Mouse (Mus musculus) gastrocnemius, postnatal 25 days (tissue): Measurements from ENCODE around the gene Reg3a. TPM values are rescaled to one million over a fixed set of nuclear protein-coding genes. Genes with fewer than 3 reads are reported as not detected.
"Not testable (repeated sequence)": the region's sequence is repeated elsewhere in the genome, so short reads cannot be mapped to it uniquely, and the experiment has no call there.

Experiments used
- DNase-seq: peaks from one replicate; pipeline ENCODE4 v3.0.0; 2022
- long read RNA-seq, 2 experiments: library from polyadenylated mRNA; stranded (forward); transcript quantifications; one replicate each; pipeline ENCODE4 v2.0.0; 2021
- total RNA-seq, 2 experiments: library from RNA; stranded (reverse); gene quantifications; 1 replicate in 1 of 2; 2 replicates in 1 of 2; pipeline ENCODE4 v1.2.3; 2021

Reg3a gene
- total RNA-seq, result not detected
- long read RNA-seq, experiment 1, result 0 reads
- long read RNA-seq, experiment 2, result 0 reads

DNA sequence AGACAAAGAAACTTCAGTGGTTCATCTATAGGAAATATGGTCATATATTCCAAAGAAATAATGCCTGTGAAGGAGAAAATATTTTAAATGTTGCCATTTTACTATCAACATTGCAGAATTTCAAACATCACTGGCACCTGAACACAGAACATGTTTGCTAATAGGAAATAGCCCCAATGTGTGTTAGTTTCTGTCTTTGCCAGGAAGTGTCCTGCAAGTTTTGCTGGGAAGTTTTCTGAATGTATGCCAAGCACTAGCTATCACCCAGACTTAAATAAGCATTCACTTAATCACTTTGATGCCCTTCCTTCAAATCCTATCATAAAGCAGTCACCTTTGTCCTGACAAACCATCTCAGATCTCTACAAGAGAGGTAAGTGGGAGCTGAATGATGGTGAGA, at the start of gene Reg3a:
Gene Reg3a, plus strand, starts transcription at position 301 of the 400 bp plus-strand sequence.
- DNase-seq, result no peak

DNA sequence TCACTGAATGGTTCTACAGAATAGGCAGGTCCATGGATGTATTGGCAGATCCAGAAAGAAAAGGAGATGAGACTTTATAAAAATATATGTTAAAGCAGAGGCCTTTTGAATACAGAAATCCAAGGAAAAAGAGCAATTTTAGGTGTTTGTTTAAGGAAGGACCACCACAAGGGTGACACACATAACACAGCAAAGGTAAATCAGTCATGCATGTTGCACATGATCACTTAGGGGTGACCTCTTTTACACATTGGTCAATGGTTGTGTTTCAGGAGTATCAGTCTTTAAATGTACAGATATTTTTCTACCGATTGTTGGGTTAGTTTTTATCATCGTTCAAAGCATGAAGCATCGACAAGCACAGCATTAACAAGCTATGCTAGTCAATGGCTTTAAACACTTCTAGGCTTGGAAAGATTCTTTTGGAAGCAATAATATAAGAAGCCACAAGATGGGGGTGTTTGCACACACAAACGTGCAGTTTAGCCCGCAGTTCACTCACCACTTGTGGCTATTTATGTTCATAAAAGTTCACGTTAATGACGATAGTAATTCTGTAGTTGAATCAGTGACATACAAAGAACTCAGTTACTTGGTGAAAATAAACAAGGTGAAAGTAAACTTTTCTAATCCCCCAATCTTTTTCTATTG, 48.5 kb upstream of the Reg3a start:
- DNase-seq, result no peak

DNA sequence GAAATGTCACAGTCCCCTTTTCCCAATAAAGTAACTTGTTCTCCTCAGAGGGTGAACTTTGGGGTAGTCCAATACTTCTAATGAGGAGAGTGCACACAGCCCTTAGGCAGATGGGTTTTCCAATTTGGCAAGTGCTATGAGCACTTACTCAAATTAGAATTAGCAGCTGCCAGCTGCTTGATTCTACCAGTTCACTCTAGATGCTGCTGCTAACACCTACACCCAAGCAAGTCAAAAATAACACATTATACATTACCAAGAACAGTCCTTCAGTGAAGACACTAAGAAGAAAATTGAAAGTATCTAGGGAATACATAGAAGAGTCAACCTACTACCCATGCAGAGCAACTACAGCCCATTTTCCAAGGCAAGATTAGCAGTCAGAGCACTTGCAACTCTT, 40.2 kb upstream of the Reg3a start:
- DNase-seq, result no peak

DNA sequence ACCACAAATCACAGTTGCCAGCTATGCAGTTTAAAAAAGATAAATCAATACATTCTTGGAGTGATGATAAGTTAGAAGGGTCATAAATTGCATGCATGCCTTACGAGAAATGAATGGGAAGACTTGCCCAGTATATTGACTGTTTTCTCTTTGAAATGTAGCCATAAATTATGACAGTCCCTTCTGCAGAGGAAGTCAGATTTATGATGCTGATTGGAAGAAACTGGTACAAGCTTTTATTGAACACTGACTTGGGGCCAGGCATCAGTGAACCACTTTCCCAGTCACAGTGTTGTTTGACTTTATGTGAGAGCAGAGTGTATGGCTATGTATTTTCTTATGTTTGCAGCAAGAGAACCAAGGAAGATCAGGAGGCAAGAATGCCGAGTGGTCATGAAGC, 38.8 kb upstream of the Reg3a start:
- no peak for DNase-seq

DNA sequence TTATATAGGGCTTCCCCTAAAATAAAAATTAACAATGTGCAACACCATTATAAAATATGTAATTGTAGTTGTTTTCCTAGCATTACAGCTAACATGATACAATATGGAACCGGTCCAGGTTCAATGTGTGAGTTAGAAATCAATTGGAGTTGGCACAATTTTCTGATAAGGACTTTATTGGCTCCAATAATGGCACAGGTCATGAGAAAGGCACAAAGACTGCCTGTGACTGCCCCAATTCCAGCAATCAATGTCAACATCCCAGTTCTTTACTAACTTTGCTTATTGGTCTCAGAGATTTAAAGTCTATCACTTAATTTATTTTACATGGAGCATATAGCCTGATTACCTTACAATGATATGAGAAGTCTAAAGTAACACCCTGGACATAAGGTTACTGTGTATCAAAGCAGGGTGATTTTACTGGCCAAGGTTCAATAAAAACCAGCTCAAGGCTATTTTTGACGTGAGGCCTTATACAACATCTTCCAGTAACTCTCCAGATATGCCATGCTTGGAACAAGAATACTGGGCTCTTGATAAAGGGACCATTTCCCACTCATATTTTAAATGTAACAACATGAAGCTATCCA, 18.4 kb upstream of the Reg3a start:
- DNase-seq, result no peak

DNA sequence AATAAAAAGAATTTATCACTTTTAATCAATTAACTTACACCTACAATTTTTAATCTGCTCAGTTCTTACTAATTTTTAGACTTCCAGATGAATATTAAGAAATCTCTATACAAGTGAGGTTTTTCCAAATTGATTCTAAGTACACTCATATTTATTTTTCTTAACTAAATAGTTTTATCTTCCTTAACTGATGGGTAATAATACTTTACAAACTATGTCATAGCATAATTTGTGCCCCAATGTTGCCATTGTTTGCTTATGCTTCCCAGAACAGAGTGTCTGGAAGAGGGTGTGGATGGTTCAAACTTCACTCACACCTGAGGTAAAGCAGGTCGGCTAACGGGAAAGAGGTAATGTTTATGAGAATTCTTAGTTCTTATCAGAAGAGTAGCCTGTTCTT, 10.2 kb upstream of the Reg3a start, which contains the start of gene Reg3b:
Gene Reg3b, plus strand, starts transcription at position 301 of the 400 bp plus-strand sequence.
- no peak for DNase-seq

DNA sequence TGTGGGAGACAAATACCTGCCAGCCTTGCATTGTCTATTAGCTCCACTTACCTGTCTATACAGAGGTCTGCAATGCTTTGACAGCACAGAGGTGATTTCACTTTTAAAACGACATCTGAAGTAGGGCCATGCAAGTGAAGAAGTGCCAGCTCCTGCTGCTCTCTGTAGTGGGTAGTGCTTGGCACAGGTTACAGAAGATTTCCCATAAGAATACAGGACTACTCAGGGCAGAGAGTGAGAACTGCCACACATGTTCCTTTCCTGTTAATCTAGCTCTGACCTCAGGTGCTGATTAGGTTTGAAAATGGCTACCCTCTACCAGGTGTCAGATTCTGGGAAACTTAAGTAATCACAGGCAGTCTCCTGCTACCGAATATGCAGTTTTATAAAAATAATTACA, 1.7 kb upstream of the Reg3a start, which contains the start of gene Reg3d:
Gene Reg3d, minus strand, starts transcription at position 101 of the 400 bp plus-strand sequence.
- no peak for DNase-seq

DNA sequence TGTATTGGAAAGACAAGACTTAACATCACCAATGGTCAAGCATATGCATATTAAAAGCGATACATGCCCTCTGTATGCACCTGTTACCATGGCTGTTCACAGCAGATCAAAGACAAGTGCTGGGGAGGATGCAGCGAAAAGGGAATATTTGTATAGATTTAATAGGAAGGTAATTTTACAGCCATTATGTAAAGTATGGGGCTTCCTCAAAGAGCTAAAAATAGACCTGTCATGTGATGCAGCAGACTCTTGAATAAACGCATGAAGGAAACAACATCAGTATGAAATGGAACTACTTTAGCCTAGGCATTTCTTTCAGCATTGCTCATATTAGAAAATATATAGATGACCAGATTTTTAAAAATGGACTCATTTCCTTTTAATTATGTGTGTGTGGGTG, 5.1 kb downstream of the Reg3a start:
- no peak for DNase-seq

DNA sequence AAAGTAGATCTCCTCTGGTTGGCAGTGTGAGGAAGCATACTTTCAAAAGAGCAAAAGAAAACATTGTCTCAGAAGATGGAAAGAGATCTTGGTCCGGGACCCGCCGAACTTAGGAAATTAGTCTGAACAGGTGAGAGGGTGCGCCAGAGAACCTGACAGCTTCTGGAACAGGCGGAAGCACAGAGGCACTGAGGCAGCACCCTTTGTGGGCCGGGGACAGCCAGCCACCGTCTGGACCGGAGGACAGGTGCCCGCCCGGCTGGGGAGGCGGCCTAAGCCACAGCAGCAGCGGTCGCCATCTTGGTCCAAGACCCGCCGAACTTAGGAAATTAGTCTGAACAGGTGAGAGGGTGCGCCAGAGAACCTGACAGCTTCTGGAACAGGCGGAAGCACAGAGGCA, 14.8 kb downstream of the Reg3a start, which contains the start of gene Reg2:
Gene Reg2, plus strand, starts transcription at position 301 of the 400 bp plus-strand sequence.
- not testable (repeated sequence) for DNase-seq

DNA sequence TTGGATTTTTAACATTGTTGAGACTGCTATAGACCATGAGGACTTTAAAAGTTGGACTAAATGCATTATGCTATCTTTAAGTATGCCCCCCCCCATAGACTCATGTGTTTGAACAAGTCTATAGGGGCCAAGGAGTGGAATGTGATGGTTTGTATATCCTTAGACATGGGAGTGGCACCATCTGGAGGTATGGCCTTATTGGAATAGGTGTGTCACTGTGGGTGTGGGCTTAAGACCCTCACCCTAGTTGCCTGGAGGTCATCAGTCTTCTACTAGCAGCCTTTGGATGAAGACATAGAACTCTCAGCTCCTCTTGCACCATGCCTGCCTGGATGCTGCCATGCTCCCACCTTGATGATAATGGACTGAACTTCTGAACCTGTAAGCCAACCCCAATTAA, 41.9 kb downstream of the Reg3a start, which contains the start of gene Reg1:
Gene Reg1, plus strand, starts transcription at position 301 of the 400 bp plus-strand sequence.
- not testable (repeated sequence) for DNase-seq

DNA sequence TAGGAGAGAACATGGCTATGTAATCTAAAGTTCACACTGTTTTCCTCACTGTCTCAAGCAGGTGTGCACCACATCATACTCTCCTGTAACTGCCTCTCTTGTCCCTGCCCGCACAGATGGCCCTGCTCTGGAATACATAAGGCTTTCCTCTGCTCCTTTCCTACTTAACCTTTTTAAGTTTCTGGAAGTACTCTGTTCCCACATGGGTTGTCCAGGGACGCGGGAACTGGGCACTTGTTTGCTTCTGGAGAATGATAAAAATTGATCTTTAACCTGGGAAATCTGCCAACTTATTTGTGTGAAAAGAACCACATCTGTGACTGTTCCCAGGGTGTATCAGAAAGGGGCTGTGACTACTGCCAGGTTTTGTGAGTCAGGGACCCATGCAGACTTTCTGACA, 45.0 kb downstream of the Reg3a start:
- no peak for DNase-seq

Other genes with a start within 250 kb of the Reg3a start
- not detected for gene Reg3b, start 10.1 kb upstream of the Reg3a start, total RNA-seq
- gene Reg3d, start 1.8 kb upstream of the Reg3a start, total RNA-seq, result not detected
- gene Reg2, start 14.9 kb downstream of the Reg3a start, total RNA-seq, result not detected
- not detected for gene Reg1, start 42.0 kb downstream of the Reg3a start, total RNA-seq
- not detected for gene Reg3g, start 88.2 kb downstream of the Reg3a start, total RNA-seq